Mouse (Mus musculus) midbrain, embryonic 14.5 days (tissue): ENCODE results near the gene Gm26620. TPM values are rescaled to one million over a fixed set of nuclear protein-coding genes. Genes with fewer than 3 reads are reported as not detected.

Experiments used
- ATAC-seq: fragments of 200-750 bp; cut with Nextera tagmentation; 2 replicates; pipeline ENCODE4 v1.8.0; 2017; ENCODE audit warnings: moderate number of reproducible peaks, moderate library complexity; ENCODE audit not compliant: low FRiP score, low TSS enrichment
- DNase-seq: peaks from one replicate; pipeline ENCODE4 v3.0.0-alpha.2; 2015
- H3K27ac ChIP-seq: fragments of 300-500 bp; sonication (generic); replicated peaks from 2 replicates; pipeline ENCODE4 v1.5.1; 2014; ENCODE audit warnings: mild to moderate bottlenecking, low read depth, low read length, moderate library complexity
- H3K27me3 ChIP-seq: fragments of 300-500 bp; sonication (generic); 2 replicates; pipeline ENCODE4 v1.6.1; 2014; ENCODE audit warnings: low read length, control low read depth, mixed read lengths; ENCODE audit not compliant: control insufficient read depth, insufficient read depth
- H3K36me3 ChIP-seq: fragments of 300-500 bp; sonication (generic); 2 replicates; pipeline ENCODE4 v1.6.1; 2014; ENCODE audit warnings: low read length, control low read depth; ENCODE audit not compliant: control insufficient read depth, insufficient read depth
- H3K4me1 ChIP-seq: fragments of 300-500 bp; sonication (generic); 2 replicates; pipeline ENCODE4 v1.6.1; 2014; ENCODE audit warnings: mild to moderate bottlenecking, antibody characterized with exemption, low read length, control low read depth; ENCODE audit not compliant: control insufficient read depth, insufficient read depth
- H3K4me2 ChIP-seq: fragments of 300-500 bp; sonication (generic); 2 replicates; pipeline ENCODE4 v1.6.1; 2014; ENCODE audit warnings: mild to moderate bottlenecking, low read length, moderate library complexity
- H3K4me3 ChIP-seq: fragments of 300-500 bp; sonication (generic); replicated peaks from 2 replicates; pipeline ENCODE4 v1.5.1; 2014; ENCODE audit warnings: low read depth, low read length
- H3K9ac ChIP-seq: fragments of 300-500 bp; sonication (generic); replicated peaks from 2 replicates; pipeline ENCODE4 v1.6.1; 2014; ENCODE audit warnings: mild to moderate bottlenecking, low read length, moderate library complexity
- H3K9me3 ChIP-seq: fragments of 300-500 bp; sonication (generic); 2 replicates; pipeline ENCODE4 v1.6.1; 2016; ENCODE audit warnings: low read length, control low read depth, mixed read lengths; ENCODE audit not compliant: control insufficient read depth
- WGBS: fragments of 180-500 bp; shearing (Covaris S2); extraction: QIAGEN DNeasy Blood & Tissue Kit; methylation state at CpG from one replicate; pipeline ENCODE4 v1.1.7; 2014; 5-methylcytosine and 5-hydroxymethylcytosine counted together
- polyA plus RNA-seq: library from polyadenylated mRNA; unstranded; fragments of >200 nt; fragmentation: Nextera tagmentation; extraction: Ambion mirVana; gene quantifications from 2 replicates; pipeline ENCODE4 v1.2.1, GENCODE M21; 2014

The Gm26620 gene
- polyA plus RNA-seq, 1 experiment from 2014 or later, result 0.95 TPM

DNA sequence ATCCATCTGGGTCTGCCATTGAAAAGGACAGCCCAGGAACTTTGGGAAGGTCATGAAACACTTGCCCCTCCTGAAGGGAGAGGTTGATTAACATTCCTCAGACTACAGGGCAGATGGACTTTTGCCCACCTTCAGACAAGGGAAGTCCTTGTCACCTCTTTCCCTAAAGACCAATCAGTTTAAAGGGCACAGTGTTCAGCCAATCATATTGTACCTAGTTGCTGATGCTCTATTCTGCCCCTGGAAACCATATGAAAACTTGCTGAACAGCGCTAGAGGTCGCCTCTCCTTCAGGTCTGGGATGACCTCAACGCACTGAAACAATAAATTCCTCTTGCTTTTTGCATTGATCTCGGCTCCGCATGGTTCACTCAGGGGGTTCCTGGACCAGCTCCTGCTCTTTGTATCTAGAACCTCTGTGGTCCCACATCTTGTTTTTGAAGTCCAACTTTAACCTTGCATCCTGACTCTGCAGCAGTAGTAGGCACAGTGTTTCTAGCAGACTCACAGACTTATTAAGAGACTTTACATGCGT lies 48.6 kb downstream of the Gm26620 start:
- WGBS, result 79% methylated on average over 6 of the region's 6 CpGs

DNA sequence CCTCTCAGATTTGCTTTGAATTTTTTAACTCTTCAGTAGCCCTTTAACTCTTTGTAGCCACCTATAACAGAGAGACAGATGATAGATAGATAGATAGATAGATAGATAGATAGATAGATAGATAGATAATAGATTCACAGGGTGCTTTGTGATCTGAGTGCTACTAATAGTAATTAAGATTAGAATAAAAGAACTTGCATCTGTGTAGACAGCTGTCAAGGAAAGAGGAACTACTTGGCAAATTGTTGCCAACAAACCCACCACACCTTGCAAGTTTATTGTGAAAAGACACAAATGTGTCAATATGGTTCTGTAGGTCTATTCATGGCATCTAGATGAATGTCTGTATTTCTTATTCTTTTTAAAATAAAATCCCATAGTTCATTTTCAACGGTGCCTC lies 49.1 kb downstream of the Gm26620 start:
- no peak overlapping the region for H3K4me2 ChIP-seq
- no peak overlapping the region for H3K9ac ChIP-seq
- no peaks in the 10 kb centered on the region for H3K27me3 ChIP-seq
- H3K4me1 ChIP-seq, result no peaks in the 10 kb centered on the region
- WGBS, result 87% methylated on average over 1 of the region's 1 CpGs
- H3K36me3 ChIP-seq, result no peaks in the 10 kb centered on the region
- no peak for ATAC-seq
- no peak for DNase-seq
- no peak overlapping the region for H3K27ac ChIP-seq
- H3K4me3 ChIP-seq, result no peak overlapping the region
- H3K9me3 ChIP-seq, result no peaks in the 10 kb centered on the region

More for the DNA sequence above, 48.6 kb downstream of the Gm26620 start:
- H3K4me1 ChIP-seq, result no peaks in the 10 kb centered on the region
- H3K9me3 ChIP-seq, result no peaks in the 10 kb centered on the region
- no peaks in the 10 kb centered on the region for H3K27me3 ChIP-seq
- no peaks in the 10 kb centered on the region for H3K36me3 ChIP-seq
- ATAC-seq (no peak), DNase-seq (no peak)
- H3K4me3 ChIP-seq, result no peak overlapping the region
- no peak overlapping the region for H3K4me2 ChIP-seq
- no peak overlapping the region for H3K9ac ChIP-seq
- no peak overlapping the region for H3K27ac ChIP-seq

DNA sequence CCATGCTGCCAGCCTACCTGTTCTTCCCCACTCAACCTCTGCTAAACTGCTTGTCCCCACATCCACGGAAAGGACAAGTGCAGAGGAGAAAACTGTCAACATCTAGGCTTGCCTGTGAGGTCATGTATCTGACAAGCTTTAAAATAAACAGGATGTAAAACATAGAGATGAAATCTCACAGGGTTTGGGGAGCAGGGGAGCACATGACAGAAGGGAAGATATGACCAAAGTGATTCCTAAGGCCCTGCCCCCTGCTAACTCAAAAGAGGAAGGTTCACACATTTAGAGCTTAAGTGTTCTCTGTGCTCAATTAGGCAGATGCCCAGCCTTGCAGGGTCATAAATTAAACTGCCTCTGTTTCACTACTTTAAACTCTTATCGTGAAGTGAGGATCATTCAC lies 49.5 kb downstream of the Gm26620 start:
- no peak for ATAC-seq
- Histone ChIP-seq H3K27ac (no peak overlapping the region), H3K27me3 (no peaks in the 10 kb centered on the region), H3K4me3 (no peak overlapping the region), H3K9me3 (no peaks in the 10 kb centered on the region), H3K9ac (no peak overlapping the region), H3K4me1 (no peaks in the 10 kb centered on the region), H3K4me2 (no peak overlapping the region), H3K36me3 (no peaks in the 10 kb centered on the region)
- DNase-seq, result no peak
- WGBS, result 89% methylated on average over 2 of the region's 2 CpGs

Other genes with a start within 250 kb of the Gm26620 start
- gene Olfml2b, start 240.5 kb upstream of the Gm26620 start, polyA plus RNA-seq, result 3.0 and 3.7 TPM in 2 replicates
- 7.8 and 12.0 TPM in 2 replicates for gene Atf6, start 17.3 kb upstream of the Gm26620 start, polyA plus RNA-seq
- 40.9 and 44.0 TPM in 2 replicates for gene Dusp12, start 475 bp downstream of the Gm26620 start, polyA plus RNA-seq
- 0.34 and 0.71 TPM in 2 replicates for gene Fcrlb, start 27.9 kb downstream of the Gm26620 start, polyA plus RNA-seq
- gene Fcrla, start 42.5 kb downstream of the Gm26620 start, polyA plus RNA-seq, result not detected in 2 replicates
- 1.4 TPM in 1 of 2 replicates, not detected in the other for gene Fcgr2b, start 91.5 kb downstream of the Gm26620 start, polyA plus RNA-seq
- 1.5 TPM in 1 of 2 replicates, not detected in the other for gene Fcgr4, start 133.9 kb downstream of the Gm26620 start, polyA plus RNA-seq
- 2.5 and 8.3 TPM in 2 replicates for gene Fcgr3, start 179.9 kb downstream of the Gm26620 start, polyA plus RNA-seq
- 2.7 and 4.2 TPM in 2 replicates for gene Cfap126, start 228.9 kb downstream of the Gm26620 start, polyA plus RNA-seq